Mouse (Mus musculus) right cerebral cortex, adult 18-20 months (tissue): ENCODE measurements at regions not wholly inside any gene's neighbourhood (a gene's known extent, or its start where the extent isn't known, plus 50 kb on each side); places are given as distances from the start of the nearest gene placed in this dataset.
"Not testable (repeated sequence)": the region's sequence is repeated elsewhere in the genome, so short reads cannot be mapped to it uniquely, and the experiment has no call there.

Experiments
- DNase-seq: peaks from one replicate; pipeline ENCODE4 v3.0.0; 2022; ENCODE audit warnings: mixed read lengths

GRCm38 (mm10) chr8:18000750-18001149, 977.3 kb downstream of the Defb40 start:
- DNase-seq: no peak

GRCm38 (mm10) chr8:17984779-17985178, 993.3 kb downstream of the Defb40 start:
- no peak for DNase-seq

- no peak for DNase-seq
These were observed 1029.2 kb downstream of the Defb40 start for GRCm38 (mm10) chr8:17948848-17949247.

- DNase-seq: no peak
These were observed 1029.8 kb downstream of the Defb40 start for GRCm38 (mm10) chr8:17948053-17948834.

- no peak for DNase-seq
These were observed 1043.4 kb downstream of the Defb40 start for GRCm38 (mm10) chr8:17934696-17935095.

- no peak for DNase-seq
These were observed 1068.7 kb downstream of the Defb40 start for GRCm38 (mm10) chr8:17909316-17909715.

- not testable (repeated sequence) for DNase-seq
These were observed 1089.5 kb downstream of the Defb40 start for GRCm38 (mm10) chr8:17888598-17888997.

- DNase-seq: no peak
These were observed 1114.7 kb downstream of the Defb40 start for GRCm38 (mm10) chr8:17863388-17863787.
